Mouse (Mus musculus): ENCODE results near the gene Ctdnep1. TPM values are rescaled to one million over a fixed set of nuclear protein-coding genes. Genes with fewer than 3 reads are reported as not detected.

Gene Ctdnep1
- polyA plus RNA-seq, 1 experiment from 2014 or later = 20.6 TPM

DNA sequence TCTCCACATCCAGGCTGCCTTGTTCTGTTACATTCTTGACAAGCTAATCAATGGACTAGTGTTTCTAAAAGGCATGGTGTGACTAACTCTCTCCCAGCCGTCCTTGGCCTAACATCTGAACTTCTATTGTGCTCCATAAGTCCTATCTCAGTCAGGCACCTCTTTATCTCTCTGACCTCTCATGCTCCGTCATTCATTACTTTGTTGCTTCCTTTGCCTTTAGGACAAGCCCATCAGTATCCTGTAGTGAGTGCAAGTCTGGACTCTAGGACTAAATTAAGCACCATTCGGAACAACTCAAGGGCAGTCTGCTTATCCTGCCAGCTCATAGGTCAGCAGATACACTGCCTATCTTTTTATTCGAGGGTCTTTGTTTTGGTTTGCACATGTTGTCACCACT lies 4.7 kb upstream of the Ctdnep1 start:
- H3K27ac ChIP-seq (ENCODE audit: low read length) = no peak overlapping the region
- H3K36me3 ChIP-seq (ENCODE audit: control insufficient read depth, insufficient read depth, low read length) = peaks cover 13% of the 10 kb centered on the region
- H3K27me3 ChIP-seq (ENCODE audit: control insufficient read depth, insufficient read depth, low read depth, low read length) = no peaks in the 10 kb centered on the region
- ATAC-seq (ENCODE audit: low read depth) = no peak
- WGBS = 80% methylated on average over 4 of the region's 4 CpGs
- no peak overlapping the region for H3K4me3 ChIP-seq (ENCODE audit: low read length)
- peaks cover 6% of the 10 kb centered on the region; the same call in 1 of the 2 replicates for H3K4me1 ChIP-seq (replicated peaks; ENCODE audit: control insufficient read depth, insufficient read depth, low read length)
- no peaks in the 10 kb centered on the region for H3K9me3 ChIP-seq (ENCODE audit: control insufficient read depth, low read length)
- no peak overlapping the region for H3K9ac ChIP-seq (ENCODE audit: low read length)
- H3K4me2 ChIP-seq (ENCODE audit: low read depth, low read length) = no peak overlapping the region

DNA sequence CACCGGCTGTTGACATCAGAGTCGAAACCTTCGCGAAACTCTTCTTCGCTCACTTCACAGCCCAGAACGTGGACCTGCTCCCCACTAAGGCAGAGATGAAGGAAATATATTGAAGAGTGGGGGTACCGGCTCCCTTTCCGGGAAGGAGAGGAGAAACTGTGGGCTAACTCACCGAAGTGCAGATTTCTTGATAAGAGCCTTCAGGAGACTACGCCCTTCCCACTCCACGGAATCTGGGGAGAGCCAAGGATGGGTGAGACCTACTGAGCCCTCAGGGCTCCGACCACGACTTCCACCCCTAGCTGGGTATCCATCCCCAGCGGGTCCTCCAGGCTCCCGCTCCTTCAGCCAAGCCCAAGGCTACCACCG lies 1.1 kb upstream of the Ctdnep1 start:
- ATAC-seq (ENCODE audit: low read depth) = no peak
- peak overlapping the region; percentile 99 for H3K27ac ChIP-seq (ENCODE audit: low read length)
- WGBS = 3% methylated on average over 16 of the region's 16 CpGs
- peak overlapping the region; percentile 98 for H3K4me3 ChIP-seq (ENCODE audit: low read length)
- H3K9me3 ChIP-seq (ENCODE audit: control insufficient read depth, low read length) = no peaks in the 10 kb centered on the region
- H3K36me3 ChIP-seq (ENCODE audit: control insufficient read depth, insufficient read depth, low read length) = peaks cover 9% of the 10 kb centered on the region
- no peaks in the 10 kb centered on the region for H3K27me3 ChIP-seq (ENCODE audit: control insufficient read depth, insufficient read depth, low read depth, low read length)
- H3K9ac ChIP-seq (ENCODE audit: low read length) = peak overlapping the region; percentile 100
- peak overlapping the region; percentile 83 for H3K4me2 ChIP-seq (ENCODE audit: low read depth, low read length)
- H3K4me1 ChIP-seq (replicated peaks; ENCODE audit: control insufficient read depth, insufficient read depth, low read length) = peaks cover 26% of the 10 kb centered on the region

DNA sequence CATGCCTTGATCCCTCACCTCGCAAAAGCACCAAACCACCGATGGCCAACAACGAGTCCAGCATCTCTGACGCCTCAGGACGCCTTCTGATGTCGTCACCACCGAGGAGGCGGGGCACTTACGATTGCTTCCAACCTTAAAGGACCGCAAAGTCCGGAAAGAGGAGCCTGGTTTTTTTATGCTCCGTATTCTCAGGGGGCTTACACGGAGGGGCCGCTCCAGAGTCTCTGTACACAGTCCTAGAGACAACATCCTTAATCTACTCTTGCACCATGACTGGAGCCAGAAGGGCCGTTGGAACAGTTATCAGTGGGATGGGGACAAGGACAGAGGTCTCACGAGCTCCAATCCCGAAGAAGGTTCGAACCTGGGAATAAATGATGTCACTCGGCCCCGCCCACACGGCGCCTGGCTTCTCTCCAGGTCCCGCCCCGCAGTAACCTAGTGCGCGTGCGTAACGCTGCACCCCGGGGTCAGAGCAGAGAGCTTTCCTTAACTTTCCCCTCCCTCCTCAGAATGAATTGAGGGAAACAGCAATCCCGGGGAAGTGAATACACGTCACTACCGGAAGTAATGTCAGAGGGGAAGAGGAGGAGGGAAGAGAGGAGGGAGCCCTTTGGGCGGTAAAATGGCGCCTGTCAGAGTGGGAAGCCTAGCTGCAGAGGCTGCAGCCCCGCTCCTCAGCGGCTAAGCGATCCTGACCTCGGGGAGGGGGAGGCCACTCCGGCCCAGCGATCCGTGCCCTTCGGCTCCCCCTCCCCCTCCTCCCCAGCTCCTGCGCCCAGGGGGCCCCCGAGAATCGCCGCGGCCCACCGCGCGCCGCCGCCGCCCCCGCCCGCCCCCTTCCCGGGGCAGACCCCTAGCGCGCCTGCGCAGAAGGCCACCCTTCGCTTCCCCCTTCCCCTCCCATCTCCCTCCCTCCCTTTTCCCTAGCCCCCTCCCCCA lies 488 bp upstream of the Ctdnep1 start:
- Histone ChIP-seq H3K36me3 (ENCODE audit: control insufficient read depth, insufficient read depth, low read length) (peaks cover 13% of the 10 kb centered on the region), H3K27me3 (ENCODE audit: control insufficient read depth, insufficient read depth, low read depth, low read length) (no peaks in the 10 kb centered on the region)
- ATAC-seq (ENCODE audit: low read depth) = peak; percentile 96

DNA sequence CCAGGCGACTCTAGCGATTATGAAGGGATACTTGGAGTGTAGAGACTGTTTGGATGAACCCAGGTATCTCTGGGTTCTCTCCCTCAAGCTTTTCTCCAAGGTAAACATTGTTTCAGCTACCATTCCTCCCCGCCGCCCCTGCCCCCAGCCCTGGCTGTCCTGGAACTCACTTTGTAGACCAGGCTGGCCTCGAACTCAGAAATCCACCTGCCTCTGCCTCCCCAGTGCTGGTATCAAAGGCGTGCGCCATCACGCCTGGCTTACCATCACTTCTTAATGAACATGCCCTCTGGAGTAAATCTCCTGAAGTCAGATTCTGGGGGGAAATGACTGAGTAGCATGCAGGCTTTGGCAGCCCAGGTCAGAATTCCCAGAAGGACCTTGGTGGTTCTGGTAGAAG lies 1.3 kb downstream of the Ctdnep1 start, which contains the start of gene Elp5:
TSS of gene Elp5 (minus strand) at position 293 of the 400 bp plus-strand sequence.
- Histone ChIP-seq H3K9ac (ENCODE audit: low read length) (peak within 1 kb of the TSS; percentile 100), H3K36me3 (ENCODE audit: control insufficient read depth, insufficient read depth, low read length) (peaks cover 23% of the 10 kb centered on the region)

More for the DNA sequence above, 488 bp upstream of the Ctdnep1 start:
- whole genome bisulfite sequencing = 0% methylated on average over 34 of the region's 60 CpGs
- peak overlapping the region; percentile 92 for H3K4me2 ChIP-seq (ENCODE audit: low read depth, low read length)
- peak overlapping the region; percentile 99 for H3K27ac ChIP-seq (ENCODE audit: low read length)
- no peaks in the 10 kb centered on the region for H3K9me3 ChIP-seq (ENCODE audit: control insufficient read depth, low read length)
- peak overlapping the region; percentile 98 for H3K4me3 ChIP-seq (ENCODE audit: low read length)
- peaks cover 26% of the 10 kb centered on the region for H3K4me1 ChIP-seq (replicated peaks; ENCODE audit: control insufficient read depth, insufficient read depth, low read length)
- peak overlapping the region; percentile 100 for H3K9ac ChIP-seq (ENCODE audit: low read length)

DNA sequence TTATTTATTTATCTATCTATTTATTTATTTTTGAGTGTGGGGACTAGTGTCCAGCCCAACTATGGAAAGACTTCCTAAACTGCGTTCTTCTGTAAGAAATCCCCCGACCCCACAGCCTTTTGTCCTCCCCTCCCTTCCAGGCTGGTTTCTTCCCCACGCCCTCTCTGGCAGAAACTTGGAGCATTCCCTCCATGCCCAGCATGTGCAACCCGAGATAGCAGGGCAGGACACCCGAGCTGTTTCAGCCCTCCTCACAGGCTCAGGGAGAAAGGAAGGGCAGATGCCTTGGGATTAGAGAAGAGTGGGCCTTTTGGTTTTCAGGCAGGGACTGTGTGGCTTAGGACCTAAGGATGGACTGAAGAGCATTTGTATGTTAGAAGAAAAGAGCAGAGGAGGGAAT lies 1.9 kb downstream of the Ctdnep1 start:
- H3K36me3 ChIP-seq (ENCODE audit: control insufficient read depth, insufficient read depth, low read length) = peaks cover 29% of the 10 kb centered on the region
- ATAC-seq (ENCODE audit: low read depth) = no peak
- H3K27me3 ChIP-seq (ENCODE audit: control insufficient read depth, insufficient read depth, low read depth, low read length) = no peaks in the 10 kb centered on the region
- H3K9me3 ChIP-seq (ENCODE audit: control insufficient read depth, low read length) = no peaks in the 10 kb centered on the region
- H3K4me1 ChIP-seq (replicated peaks; ENCODE audit: control insufficient read depth, insufficient read depth, low read length) = peaks cover 26% of the 10 kb centered on the region
- peak overlapping the region; percentile 100 for H3K9ac ChIP-seq (ENCODE audit: low read length)
- no peak overlapping the region for H3K27ac ChIP-seq (ENCODE audit: low read length)
- 19% methylated on average over 5 of the region's 5 CpGs for WGBS
- peak overlapping the region; percentile 98 for H3K4me3 ChIP-seq (ENCODE audit: low read length)
- peak overlapping the region; percentile 92 for H3K4me2 ChIP-seq (ENCODE audit: low read depth, low read length)

More for the DNA sequence above, 1.3 kb downstream of the Ctdnep1 start, which contains the start of gene Elp5:
- 37% methylated on average over 8 of the region's 8 CpGs for WGBS
- ATAC-seq (ENCODE audit: low read depth) = no peak
- Histone ChIP-seq H3K4me1 (replicated peaks; ENCODE audit: control insufficient read depth, insufficient read depth, low read length) (peaks cover 26% of the 10 kb centered on the region), H3K27ac (ENCODE audit: low read length) (peak within 1 kb of the TSS; percentile 99), H3K4me2 (ENCODE audit: low read depth, low read length) (peak within 1 kb of the TSS; percentile 92), H3K27me3 (ENCODE audit: control insufficient read depth, insufficient read depth, low read depth, low read length) (no peaks in the 10 kb centered on the region), H3K9me3 (ENCODE audit: control insufficient read depth, low read length) (no peaks in the 10 kb centered on the region), H3K4me3 (ENCODE audit: low read length) (peak within 1 kb of the TSS; percentile 98)

DNA sequence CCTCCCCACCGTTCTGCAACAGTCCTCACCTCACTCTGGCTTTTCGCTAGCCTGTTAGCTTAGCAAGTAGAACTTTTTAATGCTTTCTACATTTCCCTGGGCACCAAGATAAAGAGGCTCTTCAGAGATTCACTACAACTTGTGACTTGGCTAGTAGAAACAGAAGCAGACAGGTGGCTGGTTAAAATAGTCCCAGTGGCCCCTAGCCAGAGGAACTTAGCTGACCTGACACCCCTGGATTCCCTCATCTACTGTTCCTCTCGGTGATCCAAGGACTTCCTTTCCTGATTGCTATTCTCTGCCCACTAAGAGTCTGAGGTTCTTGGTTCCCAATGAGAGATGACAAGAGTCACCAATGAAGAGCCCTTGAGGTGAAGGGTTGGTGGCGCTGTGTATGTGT lies 2.4 kb downstream of the Ctdnep1 start:
- Histone ChIP-seq H3K27ac (ENCODE audit: low read length) (no peak overlapping the region), H3K4me2 (ENCODE audit: low read depth, low read length) (peak overlapping the region; percentile 3; the same call in 1 of the 2 replicates), H3K36me3 (ENCODE audit: control insufficient read depth, insufficient read depth, low read length) (peaks cover 33% of the 10 kb centered on the region), H3K27me3 (ENCODE audit: control insufficient read depth, insufficient read depth, low read depth, low read length) (no peaks in the 10 kb centered on the region), H3K9ac (ENCODE audit: low read length) (peak overlapping the region; percentile 100; the same call in 1 of the 2 replicates), H3K9me3 (ENCODE audit: control insufficient read depth, low read length) (no peaks in the 10 kb centered on the region), H3K4me3 (ENCODE audit: low read length) (no peak overlapping the region), H3K4me1 (replicated peaks; ENCODE audit: control insufficient read depth, insufficient read depth, low read length) (peaks cover 26% of the 10 kb centered on the region)
- no peak for ATAC-seq (ENCODE audit: low read depth)
- WGBS = 72% methylated on average over 4 of the region's 4 CpGs

DNA sequence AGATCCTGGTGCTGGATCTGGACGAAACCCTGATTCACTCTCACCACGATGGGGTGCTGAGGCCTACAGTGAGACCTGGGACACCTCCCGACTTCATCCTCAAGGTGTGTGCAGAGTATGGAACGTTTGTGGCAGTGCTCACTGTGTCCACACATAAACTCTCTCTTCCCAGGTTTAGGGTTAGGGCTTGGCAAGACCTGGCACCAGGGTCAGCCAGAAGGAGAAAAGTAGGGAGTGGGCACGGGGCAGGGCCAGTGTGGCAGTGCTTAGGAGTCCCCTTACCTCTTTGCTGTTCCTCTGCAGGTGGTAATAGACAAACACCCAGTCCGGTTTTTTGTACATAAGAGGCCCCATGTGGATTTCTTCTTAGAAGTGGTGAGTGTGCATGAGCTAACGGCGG lies 3.5 kb downstream of the Ctdnep1 start:
- Histone ChIP-seq H3K36me3 (ENCODE audit: control insufficient read depth, insufficient read depth, low read length) (peaks cover 43% of the 10 kb centered on the region), H3K4me1 (replicated peaks; ENCODE audit: control insufficient read depth, insufficient read depth, low read length) (peaks cover 21% of the 10 kb centered on the region), H3K9me3 (ENCODE audit: control insufficient read depth, low read length) (no peaks in the 10 kb centered on the region), H3K4me2 (ENCODE audit: low read depth, low read length) (no peak overlapping the region), H3K4me3 (ENCODE audit: low read length) (no peak overlapping the region), H3K9ac (ENCODE audit: low read length) (no peak overlapping the region), H3K27me3 (ENCODE audit: control insufficient read depth, insufficient read depth, low read depth, low read length) (no peaks in the 10 kb centered on the region), H3K27ac (ENCODE audit: low read length) (no peak overlapping the region)
- 83% methylated on average over 8 of the region's 8 CpGs for WGBS
- no peak for ATAC-seq (ENCODE audit: low read depth)

DNA sequence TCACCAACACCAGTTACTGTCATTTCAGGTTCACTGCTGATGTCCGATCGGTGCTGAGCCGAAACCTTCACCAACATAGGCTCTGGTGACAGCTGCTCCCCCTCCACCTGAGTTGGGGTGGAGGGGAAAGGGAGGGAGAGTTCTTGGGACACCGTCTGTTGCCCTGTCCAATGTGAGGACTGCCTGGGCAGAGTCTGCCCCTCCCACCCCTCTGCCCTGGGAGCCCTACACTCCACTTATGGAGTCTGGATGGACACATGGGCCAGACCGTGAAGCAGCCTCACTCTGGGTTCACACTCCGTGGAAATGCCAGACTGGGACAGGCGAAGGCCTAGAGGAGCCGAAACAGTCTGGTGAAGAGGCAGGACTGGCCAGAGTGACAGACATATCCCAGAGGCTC lies 9.0 kb downstream of the Ctdnep1 start:
- WGBS = 83% methylated on average over 8 of the region's 8 CpGs
- Histone ChIP-seq H3K27me3 (ENCODE audit: control insufficient read depth, insufficient read depth, low read depth, low read length) (no peaks in the 10 kb centered on the region), H3K27ac (ENCODE audit: low read length) (peak overlapping the region; percentile 98; the same call in 1 of the 2 replicates), H3K4me3 (ENCODE audit: low read length) (no peak overlapping the region), H3K4me1 (replicated peaks; ENCODE audit: control insufficient read depth, insufficient read depth, low read length) (peaks cover 9% of the 10 kb centered on the region), H3K9ac (ENCODE audit: low read length) (0 out of 2 replicates have a peak overlapping the region, but pooled peaks have one; percentile 36), H3K9me3 (ENCODE audit: control insufficient read depth, low read length) (no peaks in the 10 kb centered on the region), H3K4me2 (ENCODE audit: low read depth, low read length) (no peak overlapping the region), H3K36me3 (ENCODE audit: control insufficient read depth, insufficient read depth, low read length) (peaks cover 54% of the 10 kb centered on the region)
- ATAC-seq (ENCODE audit: low read depth) = no peak

DNA sequence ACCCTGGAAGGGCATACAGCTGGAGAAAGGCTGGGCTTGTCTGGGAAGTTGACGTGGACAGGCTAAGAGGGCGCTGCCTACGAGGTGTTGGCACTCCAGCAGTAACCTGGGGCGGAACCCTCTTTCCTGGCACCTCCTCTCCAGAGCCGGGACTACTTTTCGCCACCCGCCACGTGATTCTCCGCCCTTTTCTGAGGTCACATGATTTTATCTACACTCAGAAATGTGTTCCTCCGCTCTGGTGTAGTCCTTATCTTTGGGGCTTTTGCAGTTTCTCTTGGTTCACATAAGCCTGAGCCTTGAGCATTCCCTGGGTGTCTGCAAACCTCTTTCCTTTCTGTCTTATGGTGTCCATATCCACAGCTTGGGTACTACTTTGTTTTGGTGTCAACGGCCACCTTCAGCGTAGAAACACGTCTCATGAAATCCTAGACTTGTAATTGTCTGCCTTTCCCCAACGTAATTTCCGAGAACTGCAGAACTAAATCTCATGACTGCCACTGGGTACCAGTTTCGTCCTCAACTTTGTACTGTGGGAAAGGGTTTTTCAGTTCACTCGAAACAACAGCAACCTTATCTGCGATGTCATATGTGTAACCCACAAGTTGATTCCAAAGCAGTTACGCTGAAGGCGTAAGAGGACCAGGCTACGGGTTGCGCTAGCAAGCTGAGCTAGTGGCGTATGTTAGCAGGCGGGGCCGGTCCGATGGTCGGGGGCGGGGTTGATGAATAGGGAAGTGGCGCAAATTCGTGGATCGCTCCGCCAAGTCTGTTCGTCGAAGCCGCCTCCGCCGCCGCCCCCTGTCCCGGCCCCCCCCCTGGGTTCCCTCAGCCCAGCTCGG lies 10.1 kb downstream of the Ctdnep1 start, which contains the start of gene Gabarap:
TSS of gene Gabarap (plus strand) at position 294 of the 842 bp plus-strand sequence.
- peak; percentile 80 for ATAC-seq (ENCODE audit: low read depth)
- Histone ChIP-seq H3K27ac (ENCODE audit: low read length) (peak within 1 kb of the TSS; percentile 98), H3K4me3 (ENCODE audit: low read length) (peak within 1 kb of the TSS; percentile 85), H3K36me3 (ENCODE audit: control insufficient read depth, insufficient read depth, low read length) (peaks cover 47% of the 10 kb centered on the region), H3K9me3 (ENCODE audit: control insufficient read depth, low read length) (no peaks in the 10 kb centered on the region), H3K4me1 (replicated peaks; ENCODE audit: control insufficient read depth, insufficient read depth, low read length) (peaks cover 9% of the 10 kb centered on the region), H3K4me2 (ENCODE audit: low read depth, low read length) (peak within 1 kb of the TSS; percentile 66), H3K27me3 (ENCODE audit: control insufficient read depth, insufficient read depth, low read depth, low read length) (no peaks in the 10 kb centered on the region), H3K9ac (ENCODE audit: low read length) (peak within 1 kb of the TSS; percentile 89)
- WGBS = 0% methylated on average over 40 of the region's 40 CpGs
